Mouse (Mus musculus) kidney, postnatal 0 days (tissue): ENCODE data around the gene Aph1a. TPM values are rescaled to one million over a fixed set of nuclear protein-coding genes. Genes with fewer than 3 reads are reported as not detected.

Source experiments
- ATAC-seq: fragments of 200-750 bp; cut with Nextera tagmentation; replicated peaks from 2 replicates; pipeline ENCODE4 v1.8.0; 2017; ENCODE audit warnings: low read depth, moderate number of reproducible peaks, moderate TSS enrichment, moderate library complexity; ENCODE audit not compliant: low FRiP score
- DNase-seq: peaks from one replicate; pipeline ENCODE4 v3.0.0-alpha.2; 2016; ENCODE audit warnings: low spot score
- H3K27ac ChIP-seq: fragments of 300-500 bp; sonication (generic); 2 replicates; pipeline ENCODE4 v1.5.1; 2014; ENCODE audit warnings: mild to moderate bottlenecking
- H3K27me3 ChIP-seq: fragments of 300-500 bp; sonication (generic); 2 replicates; pipeline ENCODE4 v1.6.1; 2014; ENCODE audit warnings: low read length, mixed read lengths; ENCODE audit not compliant: insufficient read depth
- H3K36me3 ChIP-seq: fragments of 300-500 bp; sonication (generic); 2 replicates; pipeline ENCODE4 v1.6.1; 2014; ENCODE audit warnings: low read length, mixed read lengths; ENCODE audit not compliant: insufficient read depth
- H3K4me1 ChIP-seq: fragments of 300-500 bp; sonication (generic); replicated peaks from 2 replicates; pipeline ENCODE4 v1.6.1; 2014; ENCODE audit warnings: antibody characterized with exemption, low read length, mixed read lengths; ENCODE audit not compliant: insufficient read depth
- H3K4me2 ChIP-seq: fragments of 300-500 bp; sonication (generic); 2 replicates; pipeline ENCODE4 v1.6.1; 2014; ENCODE audit warnings: mild to moderate bottlenecking, low read length, moderate library complexity, mixed read lengths
- H3K4me3 ChIP-seq: fragments of 300-500 bp; sonication (generic); replicated peaks from 2 replicates; pipeline ENCODE4 v1.5.1; 2014; ENCODE audit warnings: low read depth, low read length
- H3K9ac ChIP-seq: fragments of 300-500 bp; sonication (generic); 2 replicates; pipeline ENCODE4 v1.6.1; 2014; ENCODE audit warnings: low read depth, low read length
- H3K9me3 ChIP-seq: fragments of 300-500 bp; sonication (generic); replicated peaks from 2 replicates; pipeline ENCODE4 v1.6.1; 2016; ENCODE audit warnings: low read length, inconsistent platforms, mixed read lengths
- CTCF ChIP-seq: IDR thresholded peaks from 2 replicates; pipeline ENCODE4 v1.5.1; 2016; ENCODE audit warnings: antibody characterized with exemption, low read depth, mild to moderate bottlenecking, moderate library complexity
- WGBS: fragments of 180-500 bp; shearing (Covaris S2); extraction: QIAGEN DNeasy Blood & Tissue Kit; methylation state at CpG from one replicate; pipeline ENCODE4 v1.1.7; 2014; 5-methylcytosine and 5-hydroxymethylcytosine counted together
- polyA plus RNA-seq: library from polyadenylated mRNA; unstranded; fragments of >200 nt; fragmentation: Nextera tagmentation; extraction: Ambion mirVana; gene quantifications from 2 replicates; pipeline ENCODE4 v1.2.1, GENCODE M21; 2015

Aph1a gene
- polyA plus RNA-seq, 1 experiment from 2014 or later, result 48.7 TPM

DNA sequence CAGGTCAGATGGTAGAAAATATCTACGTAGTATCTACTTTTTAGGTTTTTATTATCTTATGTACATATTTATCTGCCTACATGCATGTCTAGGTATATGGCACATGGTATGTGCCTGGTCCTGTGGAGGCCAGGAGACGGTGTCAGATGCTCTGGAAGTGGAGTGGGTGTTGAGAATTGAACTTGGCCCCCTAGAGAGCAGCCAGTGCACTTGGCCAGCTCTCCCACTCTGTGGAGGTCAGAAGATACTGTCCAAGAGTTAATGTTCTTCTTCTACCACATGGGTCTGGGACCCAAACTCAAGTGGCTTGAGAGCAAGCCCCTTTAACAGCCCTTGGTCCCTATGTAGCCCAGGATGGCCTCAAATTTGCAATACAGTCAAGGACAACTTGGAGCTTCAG lies 26.4 kb upstream of the Aph1a start:
- Histone ChIP-seq H3K36me3 (peaks cover 19% of the 10 kb centered on the region; the same call in 1 of the 2 replicates), H3K27ac (no peak overlapping the region), H3K4me3 (no peak overlapping the region), H3K4me1 (no peaks in the 10 kb centered on the region; the same call in 1 of the 2 replicates), H3K27me3 (no peaks in the 10 kb centered on the region), H3K4me2 (no peak overlapping the region), H3K9ac (no peak overlapping the region), H3K9me3 (no peaks in the 10 kb centered on the region)
- DNase-seq, result no peak
- no peak for ATAC-seq
- WGBS, result 98% methylated on average over 2 of the region's 2 CpGs
- TF ChIP-seq CTCF, result no peak

DNA sequence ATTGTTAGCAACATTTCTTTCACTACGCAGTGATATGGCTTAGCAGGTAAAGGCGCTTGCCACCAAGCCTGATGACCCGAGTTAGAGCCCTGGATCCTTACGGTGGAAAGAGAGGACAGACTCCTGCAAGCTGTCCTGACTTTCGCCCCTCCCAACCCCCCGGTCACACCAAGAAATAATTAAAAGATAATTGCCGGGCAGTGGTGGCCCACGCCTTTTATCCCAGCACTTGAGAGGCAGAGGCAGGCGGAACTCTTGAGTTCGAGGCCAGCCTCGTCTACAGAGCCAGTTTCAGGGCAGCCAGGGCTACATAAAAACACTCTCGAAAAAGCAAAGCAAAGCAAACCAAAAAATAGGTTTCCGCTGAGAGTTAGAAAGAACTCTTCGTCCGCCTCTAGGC lies 22.8 kb upstream of the Aph1a start:
- Histone ChIP-seq H3K27me3 (no peaks in the 10 kb centered on the region), H3K4me1 (no peaks in the 10 kb centered on the region; the same call in 1 of the 2 replicates), H3K4me3 (peak overlapping the region; percentile 61), H3K36me3 (peaks cover 12% of the 10 kb centered on the region; the same call in 1 of the 2 replicates), H3K9me3 (no peaks in the 10 kb centered on the region), H3K4me2 (peak overlapping the region; percentile 46), H3K27ac (peak overlapping the region; percentile 78), H3K9ac (peak overlapping the region; percentile 80)
- ATAC-seq, result peak; percentile 1; the same call in 1 of the 2 replicates
- 4% methylated on average over 15 of the region's 15 CpGs for WGBS
- no peak for DNase-seq
- TF ChIP-seq CTCF, result no peak

DNA sequence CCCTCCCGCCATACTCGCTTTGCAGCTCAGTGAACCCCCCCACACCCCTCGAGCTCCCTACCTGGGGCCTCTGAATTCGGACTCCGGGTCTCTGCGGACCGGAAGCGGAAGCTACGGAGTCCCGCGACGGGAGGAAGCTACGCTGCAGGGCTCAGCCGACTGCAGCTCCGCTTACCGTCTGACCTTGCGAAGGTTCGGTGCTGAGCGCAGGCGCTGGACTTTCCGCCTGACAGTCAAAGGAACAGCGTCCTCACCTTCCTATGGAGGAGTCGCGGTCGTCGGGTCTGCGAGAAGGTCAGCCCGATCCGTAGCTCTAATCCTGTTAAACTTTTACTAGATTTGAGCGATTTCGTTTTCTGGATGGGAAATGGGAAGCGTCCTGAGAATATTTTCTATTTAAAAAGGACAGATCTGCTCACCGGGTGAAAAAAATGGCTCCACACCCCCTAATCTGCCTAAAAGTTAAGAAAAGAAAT lies 22.3 kb upstream of the Aph1a start, which contains the start of gene Mrps21:
Gene Mrps21 (minus strand): TSS at position 128 of the 476 bp plus-strand sequence.
- ATAC-seq (peak; percentile 95), DNase-seq (peak; percentile 93)
- peak within 1 kb of the TSS; percentile 80 for H3K9ac ChIP-seq
- H3K4me2 ChIP-seq, result peak within 1 kb of the TSS; percentile 46
- H3K4me1 ChIP-seq, result no peaks in the 10 kb centered on the region; the same call in 1 of the 2 replicates
- peaks cover 9% of the 10 kb centered on the region; the same call in 1 of the 2 replicates for H3K36me3 ChIP-seq
- H3K27ac ChIP-seq, result peak within 1 kb of the TSS; percentile 78
- H3K9me3 ChIP-seq, result no peaks in the 10 kb centered on the region
- H3K27me3 ChIP-seq, result no peaks in the 10 kb centered on the region
- H3K4me3 ChIP-seq, result peak within 1 kb of the TSS; percentile 61
- TF ChIP-seq CTCF, result no peak
- 0% methylated on average over 33 of the region's 33 CpGs for WGBS

DNA sequence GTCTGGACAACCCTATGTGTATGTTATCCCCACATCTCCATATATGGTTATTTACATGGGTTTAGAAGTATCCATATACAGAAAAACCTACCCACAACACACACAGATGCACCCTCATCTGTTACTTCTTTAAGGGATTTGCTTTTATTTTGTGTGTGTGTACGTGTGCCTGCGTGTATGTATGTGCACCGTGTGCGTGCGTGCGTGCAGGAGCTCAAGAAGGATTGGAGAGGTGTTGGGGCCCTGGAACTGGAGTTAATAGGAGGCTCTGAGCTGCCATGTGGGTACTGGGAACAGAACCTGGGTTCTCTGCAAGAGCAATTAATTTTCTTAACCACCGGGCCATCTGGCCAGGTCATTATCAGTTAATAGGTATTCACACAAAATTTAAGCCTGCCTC lies 21.7 kb upstream of the Aph1a start:
- DNase-seq, result no peak
- Histone ChIP-seq H3K4me1 (no peaks in the 10 kb centered on the region; the same call in 1 of the 2 replicates), H3K36me3 (peaks cover 7% of the 10 kb centered on the region; the same call in 1 of the 2 replicates), H3K27ac (no peak overlapping the region), H3K9ac (peak overlapping the region; percentile 80; the same call in 1 of the 2 replicates), H3K27me3 (no peaks in the 10 kb centered on the region), H3K4me2 (peak overlapping the region; percentile 46), H3K4me3 (peak overlapping the region; percentile 61), H3K9me3 (no peaks in the 10 kb centered on the region)
- no peak for ATAC-seq
- no peak for TF ChIP-seq CTCF
- WGBS, result 62% methylated on average over 7 of the region's 7 CpGs

DNA sequence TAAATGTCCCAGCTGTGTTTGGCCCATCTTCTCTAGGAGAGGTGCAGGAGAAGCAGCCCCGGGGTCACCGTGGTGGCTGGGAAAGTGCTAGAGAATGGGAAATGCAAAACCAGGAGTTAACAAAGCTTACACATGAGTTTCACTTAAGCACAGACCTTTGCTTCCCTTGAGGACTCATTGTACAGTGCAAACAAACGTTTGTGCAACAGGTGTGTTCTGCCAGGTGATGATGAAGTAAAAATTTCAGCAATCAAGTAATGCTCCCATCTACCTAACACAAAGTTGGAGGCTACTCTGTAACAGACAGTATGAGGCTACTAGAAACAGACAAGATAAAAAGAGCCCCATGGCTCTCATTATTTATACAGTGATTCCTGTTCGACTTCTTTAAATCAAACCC lies 14.7 kb upstream of the Aph1a start:
- H3K27ac ChIP-seq, result no peak overlapping the region
- H3K4me1 ChIP-seq, result peaks cover 6% of the 10 kb centered on the region; the same call in 1 of the 2 replicates
- TF ChIP-seq CTCF, result no peak
- ATAC-seq (no peak), DNase-seq (no peak)
- no peak overlapping the region for H3K4me3 ChIP-seq
- H3K4me2 ChIP-seq, result no peak overlapping the region
- no peaks in the 10 kb centered on the region for H3K36me3 ChIP-seq
- H3K9me3 ChIP-seq, result no peaks in the 10 kb centered on the region
- no peak overlapping the region for H3K9ac ChIP-seq
- WGBS, result 91% methylated on average over 4 of the region's 4 CpGs
- H3K27me3 ChIP-seq, result no peaks in the 10 kb centered on the region

DNA sequence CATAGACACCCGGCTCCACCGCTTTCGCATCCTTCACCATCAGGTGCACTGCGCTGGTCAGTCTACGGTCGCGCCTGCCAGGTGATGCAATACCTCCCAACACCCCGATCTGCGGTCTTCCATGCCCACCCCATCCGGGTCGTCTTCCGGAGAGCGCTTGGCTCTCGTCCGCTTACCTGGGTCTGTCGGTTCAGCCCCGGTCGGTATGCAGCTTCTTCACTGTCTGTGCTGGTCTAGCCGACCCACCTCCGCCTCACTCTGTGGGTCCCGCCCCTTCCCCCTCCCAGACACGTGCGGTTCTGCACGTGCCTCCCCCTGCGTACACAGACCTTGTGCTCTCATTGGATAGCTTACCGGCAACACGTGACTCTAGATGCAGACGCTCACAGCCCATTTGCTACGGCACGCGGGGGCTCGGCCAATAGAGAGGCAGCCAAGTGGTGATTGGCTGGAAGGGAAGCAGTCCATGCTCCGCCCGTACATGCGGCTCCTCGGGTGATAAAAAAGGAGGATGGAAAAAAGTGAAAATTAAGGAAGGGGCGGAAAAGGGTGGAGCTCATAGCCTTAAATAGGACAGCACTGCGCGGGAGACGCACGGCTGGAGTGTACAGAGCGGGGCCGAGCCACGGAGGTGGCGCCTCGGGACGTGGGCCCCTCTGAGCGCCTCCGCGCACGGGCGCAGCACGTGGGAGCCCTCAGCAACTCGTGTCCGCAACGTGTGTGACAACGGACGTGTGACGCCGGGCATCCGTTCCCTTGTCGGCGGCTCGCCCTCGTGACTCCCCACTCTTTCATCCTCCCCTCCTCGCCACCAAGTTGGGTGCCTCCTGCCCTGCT lies 11.6 kb upstream of the Aph1a start, which contains the start of gene Ciart:
Gene Ciart (minus strand): TSS at position 273 of the 837 bp plus-strand sequence.
- peak within 1 kb of the TSS; percentile 31; the same call in 1 of the 2 replicates for H3K27ac ChIP-seq
- peak within 1 kb of the TSS; percentile 43 for H3K4me3 ChIP-seq
- H3K27me3 ChIP-seq, result no peaks in the 10 kb centered on the region
- peaks cover 6% of the 10 kb centered on the region; the same call in 1 of the 2 replicates for H3K4me1 ChIP-seq
- TF ChIP-seq CTCF, result no peak
- H3K9me3 ChIP-seq, result no peaks in the 10 kb centered on the region
- H3K9ac ChIP-seq, result peak within 1 kb of the TSS; percentile 53; the same call in 1 of the 2 replicates
- ATAC-seq (peak; percentile 98), DNase-seq (peak; percentile 99)
- 0 out of 2 replicates have a peak, but pooled peaks cover 1% of the 10 kb centered on the region for H3K36me3 ChIP-seq
- WGBS, result under 1% methylated on average over 57 of the region's 66 CpGs
- H3K4me2 ChIP-seq, result peak within 1 kb of the TSS; percentile 97
